Mouse (Mus musculus) heart, adult 9 months (tissue): ENCODE results near the gene Adamts18.

Experiments used
- DNase-seq, 2 experiments: peaks; one replicate each; pipeline ENCODE4 v3.0.0; 2022; ENCODE audit warnings: low spot score in 2 of 2

Gene Adamts18

GRCm38 (mm10) chr8:113848653-113849135, at the start of gene Adamts18:
Gene Adamts18 (minus strand): TSS chr8:113848738.
- no peak for DNase-seq

- DNase-seq: no peak
Observed at GRCm38 (mm10) chr8:113896446-113896845, 47.9 kb upstream of the Adamts18 start.

- peak; percentile 13 to 64 for DNase-seq
Observed at GRCm38 (mm10) chr8:113891376-113891775, 42.8 kb upstream of the Adamts18 start.

GRCm38 (mm10) chr8:113886509-113886908, 38.0 kb upstream of the Adamts18 start:
- DNase-seq: no peak

- DNase-seq: no peak
Observed at GRCm38 (mm10) chr8:113885101-113885500, 36.6 kb upstream of the Adamts18 start.

- no peak for DNase-seq
Observed at GRCm38 (mm10) chr8:113883994-113884393, 35.5 kb upstream of the Adamts18 start.

GRCm38 (mm10) chr8:113882558-113882957, 34.0 kb upstream of the Adamts18 start:
- no peak for DNase-seq

GRCm38 (mm10) chr8:113878411-113879006, 30.0 kb upstream of the Adamts18 start:
- no peak for DNase-seq

GRCm38 (mm10) chr8:113873446-113874120, 25.0 kb upstream of the Adamts18 start:
- DNase-seq: no peak

GRCm38 (mm10) chr8:113872436-113872835, 23.9 kb upstream of the Adamts18 start:
- DNase-seq: no peak

- DNase-seq: no peak
Observed at GRCm38 (mm10) chr8:113866530-113866929, 18.0 kb upstream of the Adamts18 start.

GRCm38 (mm10) chr8:113865326-113866093, 17.0 kb upstream of the Adamts18 start:
- no peak for DNase-seq

- DNase-seq: no peak
Observed at GRCm38 (mm10) chr8:113859890-113860683, 11.5 kb upstream of the Adamts18 start.

- DNase-seq: no peak
Observed at GRCm38 (mm10) chr8:113858801-113859200, 10.3 kb upstream of the Adamts18 start.

- no peak for DNase-seq
Observed at GRCm38 (mm10) chr8:113854622-113855293, 6.2 kb upstream of the Adamts18 start.

GRCm38 (mm10) chr8:113853714-113854113, 5.2 kb upstream of the Adamts18 start:
- DNase-seq: no peak

GRCm38 (mm10) chr8:113851655-113852054, 3.1 kb upstream of the Adamts18 start:
- DNase-seq: no peak

- no peak for DNase-seq
Observed at GRCm38 (mm10) chr8:113848081-113848652, 371 bp downstream of the Adamts18 start.

GRCm38 (mm10) chr8:113847606-113848080, 895 bp downstream of the Adamts18 start:
- DNase-seq: no peak

- DNase-seq: no peak
Observed at GRCm38 (mm10) chr8:113846669-113847068, 1.9 kb downstream of the Adamts18 start.
